Mouse (Mus musculus) hindbrain, postnatal 0 days (tissue): ENCODE data around the gene Fbxo3. TPM values are rescaled to one million over a fixed set of nuclear protein-coding genes. Genes with fewer than 3 reads are reported as not detected.

Source experiments
- ATAC-seq: fragments of 200-750 bp; cut with Nextera tagmentation; 2 replicates; pipeline ENCODE4 v1.8.0; 2017; ENCODE audit warnings: mild to moderate bottlenecking, moderate TSS enrichment, moderate library complexity
- DNase-seq: peaks from one replicate; pipeline ENCODE4 v3.0.0-alpha.2; 2015; ENCODE audit warnings: low spot score
- H3K27ac ChIP-seq: fragments of 300-500 bp; sonication (generic); 2 replicates; pipeline ENCODE4 v1.5.1; 2014; ENCODE audit warnings: mild to moderate bottlenecking
- H3K27me3 ChIP-seq: fragments of 300-500 bp; sonication (generic); 2 replicates; pipeline ENCODE4 v1.6.1; 2014; ENCODE audit warnings: low read length, mixed read lengths; ENCODE audit not compliant: insufficient read depth
- H3K36me3 ChIP-seq: fragments of 300-500 bp; sonication (generic); 2 replicates; pipeline ENCODE4 v1.6.1; 2014; ENCODE audit warnings: low read length, mixed read lengths; ENCODE audit not compliant: insufficient read depth
- H3K4me1 ChIP-seq: fragments of 300-500 bp; sonication (generic); 2 replicates; pipeline ENCODE4 v1.6.1; 2014; ENCODE audit warnings: antibody characterized with exemption, low read length, mixed read lengths; ENCODE audit not compliant: insufficient read depth
- H3K4me2 ChIP-seq: fragments of 300-500 bp; sonication (generic); 2 replicates; pipeline ENCODE4 v1.6.1; 2014; ENCODE audit warnings: low read depth, mild to moderate bottlenecking, low read length, moderate library complexity, mixed read lengths
- H3K4me3 ChIP-seq: fragments of 300-500 bp; sonication (generic); 2 replicates; pipeline ENCODE4 v1.5.1; 2014; ENCODE audit warnings: low read length
- H3K9ac ChIP-seq: fragments of 300-500 bp; sonication (generic); replicated peaks from 2 replicates; pipeline ENCODE4 v1.6.1; 2014; ENCODE audit warnings: mild to moderate bottlenecking, low read length, moderate library complexity, mixed read lengths
- H3K9me3 ChIP-seq: fragments of 300-500 bp; sonication (generic); 2 replicates; pipeline ENCODE4 v1.6.1; 2016; ENCODE audit warnings: low read length, mixed read lengths
- CTCF ChIP-seq: IDR thresholded peaks from 2 replicates; pipeline ENCODE4 v1.5.1; 2016; ENCODE audit warnings: antibody characterized with exemption, control low read depth, low read depth
- WGBS: fragments of 180-500 bp; shearing (Covaris S2); extraction: QIAGEN DNeasy Blood & Tissue Kit; methylation state at CpG from one replicate; pipeline ENCODE4 v1.1.7; 2014; 5-methylcytosine and 5-hydroxymethylcytosine counted together
- polyA plus RNA-seq: library from polyadenylated mRNA; unstranded; fragments of >200 nt; fragmentation: Nextera tagmentation; extraction: Ambion mirVana; gene quantifications from 2 replicates; pipeline ENCODE4 v1.2.1, GENCODE M21; 2015
- total RNA-seq: library from RNA; depleted of rRNA; stranded (reverse); fragments of >200 nt; gene quantifications from 2 replicates; pipeline ENCODE4 v1.2.3, GENCODE M21; 2014

The Fbxo3 gene
- total and polyA plus RNA-seq, 2 experiments from 2014 or later: 65.1 to 70.6 TPM

GRCm38 (mm10) chr2:104035595-104035994 lies 8.1 kb downstream of the Fbxo3 start:
- Histone ChIP-seq H3K36me3 (peaks cover 9% of the 10 kb centered on the region; the same call in 1 of the 2 replicates), H3K9me3 (no peaks in the 10 kb centered on the region), H3K4me2 (no peak overlapping the region), H3K4me3 (no peak overlapping the region), H3K9ac (no peak overlapping the region), H3K27me3 (no peaks in the 10 kb centered on the region), H3K27ac (no peak overlapping the region), H3K4me1 (no peaks in the 10 kb centered on the region)
- no peak for ATAC-seq
- TF ChIP-seq CTCF: no peak
- 78% methylated on average over 6 of the region's 6 CpGs for WGBS
- DNase-seq: no peak

- no peak overlapping the region for H3K4me3 ChIP-seq
- H3K27ac ChIP-seq: no peak overlapping the region
- peaks cover 10% of the 10 kb centered on the region; the same call in 1 of the 2 replicates for H3K36me3 ChIP-seq
- no peak overlapping the region for H3K9ac ChIP-seq
- H3K27me3 ChIP-seq: no peaks in the 10 kb centered on the region
- H3K4me1 ChIP-seq: no peaks in the 10 kb centered on the region
- DNase-seq (no peak), ATAC-seq (no peak)
- no peak for TF ChIP-seq CTCF
- no peak overlapping the region for H3K4me2 ChIP-seq
- 65% methylated on average over 3 of the region's 3 CpGs for WGBS
- H3K9me3 ChIP-seq: no peaks in the 10 kb centered on the region
Observed at GRCm38 (mm10) chr2:104036316-104036715, 8.8 kb downstream of the Fbxo3 start.

GRCm38 (mm10) chr2:104038236-104038635 lies 10.7 kb downstream of the Fbxo3 start:
- H3K4me1 ChIP-seq: no peaks in the 10 kb centered on the region
- WGBS: 39% methylated on average over 2 of the region's 2 CpGs
- no peaks in the 10 kb centered on the region for H3K9me3 ChIP-seq
- no peak overlapping the region for H3K4me2 ChIP-seq
- H3K4me3 ChIP-seq: no peak overlapping the region
- H3K36me3 ChIP-seq: peaks cover 10% of the 10 kb centered on the region; the same call in 1 of the 2 replicates
- no peak for DNase-seq
- no peak for ATAC-seq
- H3K27ac ChIP-seq: no peak overlapping the region
- no peak for TF ChIP-seq CTCF
- no peaks in the 10 kb centered on the region for H3K27me3 ChIP-seq
- H3K9ac ChIP-seq: no peak overlapping the region

GRCm38 (mm10) chr2:104041632-104042031 lies 14.1 kb downstream of the Fbxo3 start:
- Histone ChIP-seq H3K9me3 (no peaks in the 10 kb centered on the region), H3K9ac (no peak overlapping the region), H3K36me3 (peaks cover 15% of the 10 kb centered on the region), H3K4me3 (no peak overlapping the region), H3K27me3 (no peaks in the 10 kb centered on the region), H3K4me1 (no peaks in the 10 kb centered on the region), H3K4me2 (no peak overlapping the region), H3K27ac (no peak overlapping the region)
- TF ChIP-seq CTCF: no peak
- no peak for DNase-seq
- 69% methylated on average over 5 of the region's 5 CpGs for WGBS
- no peak for ATAC-seq

GRCm38 (mm10) chr2:104042766-104043165 lies 15.2 kb downstream of the Fbxo3 start:
- no peak for ATAC-seq
- H3K9ac ChIP-seq: no peak overlapping the region
- peaks cover 15% of the 10 kb centered on the region for H3K36me3 ChIP-seq
- H3K9me3 ChIP-seq: no peaks in the 10 kb centered on the region
- no peak overlapping the region for H3K4me2 ChIP-seq
- no peak overlapping the region for H3K4me3 ChIP-seq
- TF ChIP-seq CTCF: no peak
- no peak overlapping the region for H3K27ac ChIP-seq
- 94% methylated on average over 15 of the region's 15 CpGs for WGBS
- no peaks in the 10 kb centered on the region for H3K27me3 ChIP-seq
- no peaks in the 10 kb centered on the region for H3K4me1 ChIP-seq
- DNase-seq: no peak

GRCm38 (mm10) chr2:104043624-104044478 lies 16.3 kb downstream of the Fbxo3 start:
- H3K4me2 ChIP-seq: no peak overlapping the region
- no peak for ATAC-seq
- H3K27ac ChIP-seq: no peak overlapping the region
- whole genome bisulfite sequencing: 30% methylated on average over 5 of the region's 5 CpGs
- peaks cover 21% of the 10 kb centered on the region for H3K36me3 ChIP-seq
- no peaks in the 10 kb centered on the region for H3K4me1 ChIP-seq
- H3K9me3 ChIP-seq: no peaks in the 10 kb centered on the region
- DNase-seq: no peak
- H3K4me3 ChIP-seq: no peak overlapping the region
- no peak for TF ChIP-seq CTCF
- no peaks in the 10 kb centered on the region for H3K27me3 ChIP-seq
- no peak overlapping the region for H3K9ac ChIP-seq

GRCm38 (mm10) chr2:104044479-104045080 lies 17.1 kb downstream of the Fbxo3 start:
- H3K4me1 ChIP-seq: no peaks in the 10 kb centered on the region
- peaks cover 21% of the 10 kb centered on the region for H3K36me3 ChIP-seq
- 81% methylated on average over 1 of the region's 1 CpGs for WGBS
- DNase-seq (no peak), ATAC-seq (no peak)
- H3K27me3 ChIP-seq: no peaks in the 10 kb centered on the region
- H3K9ac ChIP-seq: no peak overlapping the region
- TF ChIP-seq CTCF: no peak
- H3K4me3 ChIP-seq: no peak overlapping the region
- no peak overlapping the region for H3K27ac ChIP-seq
- H3K4me2 ChIP-seq: no peak overlapping the region
- H3K9me3 ChIP-seq: no peaks in the 10 kb centered on the region
